Mouse (Mus musculus) hindbrain, embryonic 14.5 days (tissue): Measurements from ENCODE around the gene Phf20. TPM values are rescaled to one million over a fixed set of nuclear protein-coding genes. Genes with fewer than 3 reads are reported as not detected.
A peak's percentile ranks its signal among the peaks of the same experiment; 100 is the strongest.

Experiments
- ATAC-seq: fragments of 200-750 bp; cut with Nextera tagmentation; 2 replicates; pipeline ENCODE4 v1.8.0; 2017; ENCODE audit warnings: moderate number of reproducible peaks, mild to moderate bottlenecking, moderate TSS enrichment, moderate library complexity; ENCODE audit not compliant: low FRiP score
- DNase-seq: peaks from one replicate; pipeline ENCODE4 v3.0.0-alpha.2; 2015; ENCODE audit warnings: low spot score
- H3K27ac ChIP-seq: fragments of 300-500 bp; sonication (generic); 2 replicates; pipeline ENCODE4 v1.5.1; 2014; ENCODE audit warnings: mild to moderate bottlenecking, moderate library complexity
- H3K27me3 ChIP-seq: fragments of 300-500 bp; sonication (generic); 2 replicates; pipeline ENCODE4 v1.6.1; 2014; ENCODE audit warnings: mild to moderate bottlenecking, low read length, mixed read lengths; ENCODE audit not compliant: control insufficient read depth, insufficient read depth
- H3K36me3 ChIP-seq: fragments of 300-500 bp; sonication (generic); replicated peaks from 2 replicates; pipeline ENCODE4 v1.6.1; 2014; ENCODE audit not compliant: control insufficient read depth, insufficient read depth
- H3K4me1 ChIP-seq: fragments of 300-500 bp; sonication (generic); replicated peaks from 2 replicates; pipeline ENCODE4 v1.6.1; 2014; ENCODE audit warnings: antibody characterized with exemption, low read length, mixed read lengths; ENCODE audit not compliant: control insufficient read depth, insufficient read depth
- H3K4me2 ChIP-seq: fragments of 300-500 bp; sonication (generic); replicated peaks from 2 replicates; pipeline ENCODE4 v1.6.1; 2014; ENCODE audit warnings: mild to moderate bottlenecking, moderate library complexity
- H3K4me3 ChIP-seq: fragments of 300-500 bp; sonication (generic); replicated peaks from 2 replicates; pipeline ENCODE4 v1.5.1; 2014; ENCODE audit warnings: mild to moderate bottlenecking, low read length
- H3K9ac ChIP-seq: fragments of 300-500 bp; sonication (generic); 2 replicates; pipeline ENCODE4 v1.6.1; 2014
- H3K9me3 ChIP-seq: fragments of 300-500 bp; sonication (generic); 2 replicates; pipeline ENCODE4 v1.6.1; 2016; ENCODE audit warnings: low read length; ENCODE audit not compliant: control insufficient read depth
- WGBS: fragments of 180-500 bp; shearing (Covaris S2); extraction: QIAGEN DNeasy Blood & Tissue Kit; methylation state at CpG from one replicate; pipeline ENCODE4 v1.1.7; 2014; 5-methylcytosine and 5-hydroxymethylcytosine counted together
- polyA plus RNA-seq: library from polyadenylated mRNA; unstranded; fragments of >200 nt; fragmentation: Nextera tagmentation; extraction: Ambion mirVana; gene quantifications from 2 replicates; pipeline ENCODE4 v1.2.1, GENCODE M21; 2014

The Phf20 gene
- polyA plus RNA-seq, 1 experiment from 2014 or later = 107 TPM

DNA sequence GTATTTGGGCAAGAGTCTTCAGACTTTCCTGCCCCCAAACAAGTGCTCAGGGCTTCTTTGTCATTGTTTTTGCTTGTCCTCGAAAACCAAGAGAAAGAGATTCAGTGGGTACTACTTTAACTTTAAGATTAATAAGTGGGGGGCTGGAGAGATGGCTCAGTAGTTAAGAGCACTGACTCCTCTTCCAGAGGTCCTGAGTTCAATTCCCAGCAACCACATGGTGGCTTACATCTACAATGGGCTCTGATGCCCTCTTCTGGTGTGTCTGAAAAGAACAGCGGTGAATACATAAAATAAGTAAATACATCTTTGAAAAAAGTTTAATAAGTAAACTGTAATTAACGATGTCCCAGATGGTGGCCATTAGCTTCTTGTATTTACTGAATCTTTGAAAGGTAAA lies 116.9 kb downstream of the Phf20 start:
- H3K27ac ChIP-seq = 0 out of 2 replicates have a peak overlapping the region, but pooled peaks have one; percentile 97
- peak overlapping the region; percentile 94 for H3K4me3 ChIP-seq
- no peaks in the 10 kb centered on the region for H3K9me3 ChIP-seq
- DNase-seq (no peak), ATAC-seq (no peak)
- H3K4me2 ChIP-seq = peak overlapping the region; percentile 86
- H3K9ac ChIP-seq = peak overlapping the region; percentile 97; the same call in 1 of the 2 replicates
- no peaks in the 10 kb centered on the region for H3K27me3 ChIP-seq
- peaks cover 13% of the 10 kb centered on the region; the same call in 1 of the 2 replicates for H3K4me1 ChIP-seq
- WGBS = 48% methylated on average over 3 of the region's 3 CpGs
- H3K36me3 ChIP-seq = peaks cover 9% of the 10 kb centered on the region; the same call in 1 of the 2 replicates

DNA sequence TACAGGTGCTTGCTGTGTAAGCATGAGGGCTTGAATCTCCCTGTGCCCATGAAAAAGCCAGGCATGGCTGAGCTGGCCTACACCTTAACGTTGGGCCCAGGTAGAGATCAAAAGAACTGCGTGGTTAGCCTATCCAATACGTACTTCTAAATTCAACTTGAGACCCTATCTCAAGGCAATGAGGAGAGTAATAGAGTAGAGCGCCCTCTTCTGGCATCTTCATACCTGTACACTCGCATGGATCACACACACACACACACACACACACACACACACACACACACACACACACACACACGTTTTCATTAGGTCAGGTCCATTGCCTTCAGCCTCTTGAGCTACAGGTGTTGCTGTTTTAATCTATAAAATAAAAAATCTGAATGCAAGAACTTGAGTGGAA lies 118.5 kb downstream of the Phf20 start:
- 97% methylated on average over 6 of the region's 6 CpGs for WGBS
- Histone ChIP-seq H3K4me1 (peaks cover 13% of the 10 kb centered on the region; the same call in 1 of the 2 replicates), H3K27me3 (no peaks in the 10 kb centered on the region), H3K4me2 (no peak overlapping the region), H3K4me3 (no peak overlapping the region), H3K9me3 (no peaks in the 10 kb centered on the region), H3K27ac (no peak overlapping the region), H3K9ac (no peak overlapping the region), H3K36me3 (peaks cover 4% of the 10 kb centered on the region; the same call in 1 of the 2 replicates)
- ATAC-seq (no peak), DNase-seq (no peak)

- DNase-seq (no peak), ATAC-seq (no peak)
- Histone ChIP-seq H3K4me1 (no peaks in the 10 kb centered on the region), H3K36me3 (peaks cover 4% of the 10 kb centered on the region; the same call in 1 of the 2 replicates), H3K9ac (no peak overlapping the region), H3K9me3 (no peaks in the 10 kb centered on the region), H3K4me3 (no peak overlapping the region), H3K27ac (no peak overlapping the region), H3K4me2 (no peak overlapping the region), H3K27me3 (no peaks in the 10 kb centered on the region)
Observed at GRCm38 (mm10) chr2:156318491-156318890, 122.2 kb downstream of the Phf20 start.

GRCm38 (mm10) chr2:156321538-156321937 lies 125.3 kb downstream of the Phf20 start:
- DNase-seq (no peak), ATAC-seq (no peak)
- 84% methylated on average over 6 of the region's 6 CpGs for WGBS
- Histone ChIP-seq H3K27me3 (no peaks in the 10 kb centered on the region), H3K27ac (no peak overlapping the region), H3K9me3 (no peaks in the 10 kb centered on the region), H3K4me3 (no peak overlapping the region), H3K9ac (no peak overlapping the region), H3K4me2 (no peak overlapping the region), H3K36me3 (no peaks in the 10 kb centered on the region), H3K4me1 (no peaks in the 10 kb centered on the region)

DNA sequence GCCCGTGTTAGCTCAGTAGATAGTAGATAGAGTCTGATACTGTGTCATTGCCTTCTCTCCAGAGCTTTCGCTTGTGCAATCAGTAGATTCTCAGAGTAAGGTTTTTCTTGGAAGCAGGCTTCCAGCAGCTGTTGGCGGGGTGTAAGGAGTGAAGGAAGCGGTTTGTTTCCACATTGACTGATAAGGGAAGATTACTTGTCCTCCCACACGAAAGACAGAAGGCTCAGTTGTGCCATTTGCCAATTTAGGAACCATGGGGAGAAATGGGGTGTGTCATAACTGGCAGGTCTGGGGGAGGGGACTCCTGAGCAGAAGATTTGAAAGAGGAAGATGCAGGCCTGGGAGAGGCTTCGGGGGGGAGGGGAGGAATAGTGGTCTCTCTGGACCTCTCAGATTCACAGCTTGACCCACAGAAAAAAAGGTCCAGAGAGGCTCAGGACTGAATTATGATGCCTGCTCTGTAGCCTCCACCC lies 127.9 kb downstream of the Phf20 start:
- H3K4me3 ChIP-seq = no peak overlapping the region
- no peaks in the 10 kb centered on the region for H3K27me3 ChIP-seq
- H3K9me3 ChIP-seq = no peaks in the 10 kb centered on the region
- no peak overlapping the region for H3K4me2 ChIP-seq
- WGBS = 75% methylated on average over 6 of the region's 6 CpGs
- H3K36me3 ChIP-seq = no peaks in the 10 kb centered on the region
- no peaks in the 10 kb centered on the region for H3K4me1 ChIP-seq
- ATAC-seq (no peak), DNase-seq (no peak)
- H3K27ac ChIP-seq = no peak overlapping the region
- no peak overlapping the region for H3K9ac ChIP-seq

GRCm38 (mm10) chr2:156324681-156325080 lies 128.4 kb downstream of the Phf20 start:
- Histone ChIP-seq H3K27ac (no peak overlapping the region), H3K36me3 (no peaks in the 10 kb centered on the region), H3K27me3 (no peaks in the 10 kb centered on the region), H3K9me3 (no peaks in the 10 kb centered on the region), H3K4me1 (no peaks in the 10 kb centered on the region), H3K4me3 (no peak overlapping the region), H3K4me2 (no peak overlapping the region), H3K9ac (no peak overlapping the region)
- DNase-seq = no peak
- ATAC-seq = no peak
- 59% methylated on average over 5 of the region's 5 CpGs for WGBS

GRCm38 (mm10) chr2:156330681-156331080 lies 134.4 kb downstream of the Phf20 start:
- Histone ChIP-seq H3K27me3 (no peaks in the 10 kb centered on the region), H3K4me1 (no peaks in the 10 kb centered on the region), H3K27ac (no peak overlapping the region), H3K9me3 (no peaks in the 10 kb centered on the region), H3K4me2 (no peak overlapping the region), H3K36me3 (no peaks in the 10 kb centered on the region), H3K9ac (no peak overlapping the region), H3K4me3 (no peak overlapping the region)
- ATAC-seq (no peak), DNase-seq (no peak)
- WGBS = 65% methylated on average over 1 of the region's 1 CpGs

GRCm38 (mm10) chr2:156331446-156331965 lies 135.2 kb downstream of the Phf20 start:
- no peak overlapping the region for H3K27ac ChIP-seq
- DNase-seq (no peak), ATAC-seq (no peak)
- H3K27me3 ChIP-seq = no peaks in the 10 kb centered on the region
- no peak overlapping the region for H3K4me2 ChIP-seq
- no peaks in the 10 kb centered on the region for H3K36me3 ChIP-seq
- no peak overlapping the region for H3K9ac ChIP-seq
- 80% methylated on average over 7 of the region's 7 CpGs for WGBS
- no peaks in the 10 kb centered on the region for H3K9me3 ChIP-seq
- no peak overlapping the region for H3K4me3 ChIP-seq
- H3K4me1 ChIP-seq = no peaks in the 10 kb centered on the region

GRCm38 (mm10) chr2:156340078-156340477 lies 143.8 kb downstream of the Phf20 start:
- ATAC-seq = no peak
- whole genome bisulfite sequencing = 93% methylated on average over 4 of the region's 4 CpGs

More at GRCm38 (mm10) chr2:156340078-156340477, 143.8 kb downstream of the Phf20 start:
- no peak overlapping the region for H3K27ac ChIP-seq
- H3K4me1 ChIP-seq = no peaks in the 10 kb centered on the region
- H3K9me3 ChIP-seq = no peaks in the 10 kb centered on the region
- no peaks in the 10 kb centered on the region for H3K36me3 ChIP-seq
- DNase-seq = no peak
- H3K4me2 ChIP-seq = no peak overlapping the region
- H3K27me3 ChIP-seq = no peaks in the 10 kb centered on the region
- H3K9ac ChIP-seq = no peak overlapping the region
- H3K4me3 ChIP-seq = no peak overlapping the region
